Mouse (Mus musculus) MEL (cell line): Measurements from ENCODE around the gene Myh9.

Source experiments
- BHLHE40 ChIP-seq: IDR thresholded peaks from 2 replicates; pipeline ENCODE4 v1.6.1; 2012; ENCODE audit warnings: low read depth, mild to moderate bottlenecking, inconsistent platforms, low read length, improper control_type of control experiment, borderline replicate concordance
- CTCF ChIP-seq, 3 experiments: IDR thresholded peaks in 2 of 3; conservative IDR thresholded peaks in 1 of 3; 2 replicates each; pipeline ENCODE4 v1.5.1; 2011 to 2012; ENCODE audit warnings: low read length in 3 of 3, low read depth in 2 of 3, mild to moderate bottlenecking in 2 of 3, improper control_type of control experiment in 1 of 3, inconsistent platforms in 1 of 3, mixed read lengths in 1 of 3, moderate library complexity in 1 of 3; ENCODE audit not compliant: control insufficient read depth in 1 of 3, insufficient read depth in 1 of 3, poor library complexity in 1 of 3, severe bottlenecking in 1 of 3
- MXI1 ChIP-seq: IDR thresholded peaks from 2 replicates; pipeline ENCODE4 v1.6.1; 2011; ENCODE audit warnings: mild to moderate bottlenecking, low read depth, low read length, improper control_type of control experiment
- NRF1 ChIP-seq: IDR thresholded peaks from 2 replicates; pipeline ENCODE4 v1.6.1; 2014; ENCODE audit warnings: low read depth, mild to moderate bottlenecking, inconsistent platforms, low read length, improper control_type of control experiment, moderate library complexity; ENCODE audit not compliant: poor library complexity, insufficient read depth, severe bottlenecking
- RAD21 ChIP-seq: IDR thresholded peaks from 2 replicates; pipeline ENCODE4 v1.6.1; 2011; ENCODE audit warnings: mild to moderate bottlenecking, low read depth, low read length, improper control_type of control experiment
- UBTF ChIP-seq: IDR thresholded peaks from 2 replicates; pipeline ENCODE4 v1.6.1; 2012; ENCODE audit warnings: low read depth, mild to moderate bottlenecking, inconsistent platforms, low read length, improper control_type of control experiment, moderate library complexity, borderline replicate concordance; ENCODE audit not compliant: insufficient read depth
- USF1 ChIP-seq: IDR thresholded peaks from 2 replicates; pipeline ENCODE4 v1.6.1; 2014; ENCODE audit warnings: low read depth, mild to moderate bottlenecking, inconsistent platforms, low read length, improper control_type of control experiment, moderate library complexity
- USF2 ChIP-seq, 2 experiments: IDR thresholded peaks; 2 replicates each; pipeline ENCODE4 v1.6.1; 2011 to 2012; ENCODE audit warnings: improper control_type of control experiment in 2 of 2, low read length in 2 of 2, borderline replicate concordance in 1 of 2, inconsistent platforms in 1 of 2, low read depth in 1 of 2, mild to moderate bottlenecking in 1 of 2; ENCODE audit not compliant: insufficient read depth in 1 of 2
- ZC3H11A ChIP-seq: IDR thresholded peaks from 2 replicates; pipeline ENCODE4 v1.6.1; 2012; ENCODE audit warnings: low read depth, mild to moderate bottlenecking, inconsistent platforms, low read length, improper control_type of control experiment

- TF ChIP-seq CTCF (IDR thresholded peaks at IDR 0.05 in 2 of 3, conservative IDR thresholded peaks at IDR 0.05 in 1 of 3; ENCODE audit: control insufficient read depth in 1 of 3, insufficient read depth in 1 of 3, low read depth in 2 of 3, low read length in 3 of 3, poor library complexity in 1 of 3, severe bottlenecking in 1 of 3), result no peak
- no peak for TF ChIP-seq NRF1
- TF ChIP-seq RAD21, result no peak
- TF ChIP-seq ZC3H11A, result no peak
- no peak for TF ChIP-seq UBTF
- no peak for TF ChIP-seq USF1
- TF ChIP-seq MXI1, result no peak
- no peak for TF ChIP-seq BHLHE40
- no peak for TF ChIP-seq USF2 (IDR thresholded peaks at IDR 0.05; ENCODE audit: borderline replicate concordance in 1 of 2, insufficient read depth in 1 of 2, low read depth in 1 of 2, low read length in 2 of 2)
These were observed 41.1 kb upstream of the Myh9 start for GRCm38 (mm10) chr15:77882797-77883696.
